Mouse (Mus musculus) liver, embryonic 16.5 days (tissue): ENCODE results near the gene Nfib. TPM values are rescaled to one million over a fixed set of nuclear protein-coding genes. Genes with fewer than 3 reads are reported as not detected.
A peak's percentile ranks its signal among the peaks of the same experiment; 100 is the strongest.

ENCODE experiments used
- ATAC-seq: fragments of 200-750 bp; cut with Nextera tagmentation; 2 replicates; pipeline ENCODE4 v1.8.0; 2017; ENCODE audit warnings: low read depth, mild to moderate bottlenecking, moderate number of reproducible peaks, moderate library complexity
- H3K27ac ChIP-seq: fragments of 300-500 bp; sonication (generic); 2 replicates; pipeline ENCODE4 v1.5.1; 2014; ENCODE audit warnings: mild to moderate bottlenecking, low read length
- H3K27me3 ChIP-seq: fragments of 300-500 bp; sonication (generic); 2 replicates; pipeline ENCODE4 v1.6.1; 2014; ENCODE audit warnings: low read depth, low read length, mixed read lengths; ENCODE audit not compliant: control insufficient read depth, insufficient read depth
- H3K36me3 ChIP-seq: fragments of 300-500 bp; sonication (generic); 2 replicates; pipeline ENCODE4 v1.6.1; 2014; ENCODE audit warnings: mild to moderate bottlenecking; ENCODE audit not compliant: control insufficient read depth, insufficient read depth
- H3K4me1 ChIP-seq: fragments of 300-500 bp; sonication (generic); 2 replicates; pipeline ENCODE4 v1.6.1; 2014; ENCODE audit warnings: low read depth, low read length, mixed read lengths; ENCODE audit not compliant: control insufficient read depth
- H3K4me2 ChIP-seq: fragments of 300-500 bp; sonication (generic); 2 replicates; pipeline ENCODE4 v1.6.1; 2014; ENCODE audit warnings: low read depth, low read length, mixed read lengths
- H3K4me3 ChIP-seq: fragments of 300-500 bp; sonication (generic); 2 replicates; pipeline ENCODE4 v1.5.1; 2014; ENCODE audit warnings: low read depth, mild to moderate bottlenecking, low read length
- H3K9ac ChIP-seq: fragments of 300-500 bp; sonication (generic); 2 replicates; pipeline ENCODE4 v1.6.1; 2014; ENCODE audit warnings: low read depth, low read length
- H3K9me3 ChIP-seq: fragments of 300-500 bp; sonication (generic); replicated peaks from 2 replicates; pipeline ENCODE4 v1.6.1; 2016; ENCODE audit warnings: low read length; ENCODE audit not compliant: control insufficient read depth
- WGBS: fragments of 180-500 bp; shearing (Covaris S2); extraction: QIAGEN DNeasy Blood & Tissue Kit; methylation state at CpG from one replicate; pipeline ENCODE4 v1.1.7; 2014; ENCODE audit not compliant: insufficient replicate concordance; 5-methylcytosine and 5-hydroxymethylcytosine counted together
- polyA plus RNA-seq: library from polyadenylated mRNA; unstranded; fragments of >200 nt; fragmentation: Nextera tagmentation; extraction: Ambion mirVana; gene quantifications from 2 replicates; pipeline ENCODE4 v1.2.1, GENCODE M21; 2015

Nfib gene
- polyA plus RNA-seq, 1 experiment from 2014 or later = 5.4 TPM

DNA sequence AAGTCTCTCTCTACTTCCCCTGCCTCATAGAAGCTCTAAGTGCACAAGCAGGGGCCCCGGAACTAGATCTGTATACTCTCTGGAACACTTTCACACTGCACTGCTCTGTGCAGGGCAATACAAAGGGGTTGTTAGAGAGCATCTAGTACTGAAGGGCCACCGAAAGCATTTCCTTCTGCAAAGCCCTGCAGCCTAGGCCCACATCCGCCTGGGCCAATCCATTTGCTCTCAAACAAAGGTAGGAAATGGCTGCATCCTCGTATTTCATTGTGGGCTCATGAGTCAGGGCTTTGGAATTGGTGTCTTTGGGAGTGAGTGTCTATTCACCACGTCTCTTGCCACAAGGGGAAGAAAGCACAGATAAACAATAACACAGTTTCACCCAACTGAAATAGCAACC lies 269.8 kb downstream of the Nfib start:
- Histone ChIP-seq H3K27ac (no peak overlapping the region), H3K9me3 (no peaks in the 10 kb centered on the region), H3K36me3 (no peaks in the 10 kb centered on the region), H3K4me2 (no peak overlapping the region), H3K27me3 (no peaks in the 10 kb centered on the region), H3K9ac (no peak overlapping the region), H3K4me1 (no peaks in the 10 kb centered on the region; the same call in none of the 2 replicates), H3K4me3 (no peak overlapping the region)
- 38% methylated on average over 5 of the region's 5 CpGs for WGBS
- ATAC-seq = peak; percentile 35; the same call in 1 of the 2 replicates

DNA sequence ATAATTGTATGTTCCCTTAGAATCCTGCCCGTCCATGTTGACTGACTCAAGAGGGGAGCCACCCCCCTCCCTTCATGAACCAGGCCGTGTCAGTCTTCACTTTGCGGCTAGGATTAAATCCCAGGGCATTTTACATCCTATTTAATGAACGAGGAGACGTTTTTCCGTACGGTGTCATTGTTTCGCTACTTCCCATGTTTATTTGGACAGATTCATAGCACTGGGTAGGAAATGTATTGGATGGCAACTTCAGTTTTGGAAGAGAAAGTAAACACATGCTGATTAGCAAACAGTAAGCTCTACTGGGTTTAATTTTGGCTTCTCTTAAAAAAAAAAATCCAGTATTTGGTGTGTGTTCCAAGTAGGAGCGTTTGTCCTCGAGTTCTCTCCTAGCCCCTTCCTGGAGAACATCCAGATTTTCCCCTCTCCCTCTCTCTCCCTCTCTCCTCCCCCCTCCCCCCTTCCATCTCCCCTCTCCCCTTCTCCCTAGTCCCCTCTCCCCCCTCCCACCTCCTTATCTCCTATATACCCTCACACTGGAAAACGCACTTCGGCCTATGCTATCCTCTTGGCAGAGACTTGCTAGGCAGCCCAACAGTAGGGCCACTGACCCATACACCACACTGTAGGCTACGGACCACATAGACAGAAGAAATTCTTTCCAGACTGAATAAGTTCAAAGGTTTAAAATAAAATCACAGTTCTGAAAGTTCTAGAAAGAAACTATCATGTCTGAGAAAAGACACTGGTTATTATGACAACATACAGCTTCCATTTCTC lies 271.4 kb downstream of the Nfib start:
- Histone ChIP-seq H3K4me1 (no peaks in the 10 kb centered on the region; the same call in none of the 2 replicates), H3K27me3 (no peaks in the 10 kb centered on the region), H3K36me3 (no peaks in the 10 kb centered on the region), H3K9ac (no peak overlapping the region), H3K4me2 (no peak overlapping the region), H3K9me3 (no peaks in the 10 kb centered on the region), H3K27ac (no peak overlapping the region), H3K4me3 (no peak overlapping the region)
- ATAC-seq = no peak
- WGBS = 56% methylated on average over 13 of the region's 13 CpGs

GRCm38 (mm10) chr4:82431831-82432230 lies 273.7 kb downstream of the Nfib start:
- H3K4me3 ChIP-seq = no peak overlapping the region
- no peaks in the 10 kb centered on the region for H3K9me3 ChIP-seq
- no peak overlapping the region for H3K9ac ChIP-seq
- H3K4me2 ChIP-seq = no peak overlapping the region
- ATAC-seq = no peak
- no peaks in the 10 kb centered on the region; the same call in none of the 2 replicates for H3K4me1 ChIP-seq
- no peaks in the 10 kb centered on the region for H3K36me3 ChIP-seq
- no peaks in the 10 kb centered on the region for H3K27me3 ChIP-seq
- WGBS = 66% methylated on average over 8 of the region's 8 CpGs
- no peak overlapping the region for H3K27ac ChIP-seq

DNA sequence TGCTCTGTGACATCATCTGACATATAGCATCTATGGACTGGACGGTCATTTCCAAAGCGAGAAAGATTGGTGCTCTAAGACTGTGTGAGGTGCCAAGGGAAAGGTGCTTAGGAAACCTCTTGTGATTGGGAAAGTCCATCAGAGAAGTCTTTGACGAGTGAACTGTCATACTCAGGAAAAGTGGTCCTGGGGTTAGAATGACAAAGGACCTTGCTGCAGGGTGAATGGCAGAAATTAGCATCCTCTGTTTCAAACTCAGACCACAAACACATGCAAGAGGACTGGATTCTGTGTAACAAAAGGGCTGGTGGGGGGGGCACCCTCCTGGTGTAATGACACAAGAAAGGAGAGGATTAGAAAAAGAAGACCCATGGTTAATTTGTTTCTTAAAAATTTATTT lies 274.7 kb downstream of the Nfib start:
- H3K27ac ChIP-seq = no peak overlapping the region
- ATAC-seq = no peak
- no peaks in the 10 kb centered on the region for H3K27me3 ChIP-seq
- H3K9me3 ChIP-seq = no peaks in the 10 kb centered on the region
- no peaks in the 10 kb centered on the region; the same call in none of the 2 replicates for H3K4me1 ChIP-seq
- no peak overlapping the region for H3K4me3 ChIP-seq
- no peak overlapping the region for H3K9ac ChIP-seq
- no peak overlapping the region for H3K4me2 ChIP-seq
- 63% methylated on average over 3 of the region's 3 CpGs for WGBS
- H3K36me3 ChIP-seq = no peaks in the 10 kb centered on the region

DNA sequence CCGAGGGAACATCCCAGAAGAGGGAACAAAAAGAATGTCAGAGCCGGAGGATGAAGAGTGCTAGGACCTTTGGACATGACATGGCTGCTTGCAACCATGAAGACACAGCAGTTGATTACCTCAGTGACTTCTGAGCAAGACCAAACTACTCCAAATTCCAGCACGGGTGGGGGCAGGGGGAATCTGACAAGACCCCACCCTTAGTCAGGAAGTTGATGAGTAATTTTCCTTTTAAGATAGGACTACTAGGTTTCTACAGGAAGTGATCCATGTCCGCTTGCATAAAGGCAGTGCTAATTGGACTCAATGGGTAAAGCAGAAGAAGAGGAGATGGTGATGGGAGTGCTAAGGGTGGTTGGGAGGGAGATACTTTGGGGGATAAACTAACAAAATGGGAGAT lies 279.3 kb downstream of the Nfib start:
- 56% methylated on average over 4 of the region's 4 CpGs for WGBS
- no peaks in the 10 kb centered on the region for H3K4me1 ChIP-seq
- no peak overlapping the region for H3K9ac ChIP-seq
- H3K4me2 ChIP-seq = no peak overlapping the region
- no peaks in the 10 kb centered on the region for H3K9me3 ChIP-seq
- H3K4me3 ChIP-seq = no peak overlapping the region
- no peak for ATAC-seq
- H3K27me3 ChIP-seq = no peaks in the 10 kb centered on the region
- H3K36me3 ChIP-seq = no peaks in the 10 kb centered on the region
- no peak overlapping the region for H3K27ac ChIP-seq

DNA sequence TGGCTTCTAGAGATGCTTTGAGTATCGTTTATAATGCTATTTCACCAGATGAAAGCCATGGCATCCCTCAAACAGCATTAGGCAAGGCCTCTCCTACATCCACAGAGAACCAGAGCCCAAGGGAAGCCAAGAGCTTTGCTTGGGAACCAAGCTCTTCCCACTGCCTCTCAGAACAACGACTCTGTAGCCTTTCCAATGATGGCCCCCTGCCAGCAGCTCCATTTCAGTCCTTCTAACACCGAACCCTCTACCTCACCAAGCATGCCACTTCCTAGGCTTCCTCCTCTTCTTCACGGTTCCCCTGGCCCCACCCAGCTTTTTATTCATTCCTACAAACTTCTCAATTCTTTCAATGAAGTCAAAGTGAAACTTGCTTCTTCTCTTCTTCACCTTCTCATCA lies 287.3 kb downstream of the Nfib start:
- WGBS = 52% methylated on average over 4 of the region's 4 CpGs
- no peak overlapping the region for H3K9ac ChIP-seq
- H3K4me1 ChIP-seq = no peaks in the 10 kb centered on the region

GRCm38 (mm10) chr4:82415817-82416216 lies 289.7 kb downstream of the Nfib start:
- H3K4me2 ChIP-seq = no peak overlapping the region
- no peaks in the 10 kb centered on the region for H3K27me3 ChIP-seq
- no peak overlapping the region for H3K27ac ChIP-seq
- no peak overlapping the region for H3K4me3 ChIP-seq
- 57% methylated on average over 4 of the region's 4 CpGs for WGBS
- no peak overlapping the region for H3K9ac ChIP-seq
- H3K9me3 ChIP-seq = no peaks in the 10 kb centered on the region
- no peaks in the 10 kb centered on the region for H3K4me1 ChIP-seq
- H3K36me3 ChIP-seq = no peaks in the 10 kb centered on the region
- ATAC-seq = no peak

More for the DNA sequence above, 287.3 kb downstream of the Nfib start:
- Histone ChIP-seq H3K27ac (no peak overlapping the region), H3K9me3 (no peaks in the 10 kb centered on the region), H3K36me3 (no peaks in the 10 kb centered on the region), H3K4me3 (no peak overlapping the region), H3K4me2 (no peak overlapping the region), H3K27me3 (no peaks in the 10 kb centered on the region)
- no peak for ATAC-seq

- H3K27me3 ChIP-seq = no peaks in the 10 kb centered on the region
- no peak overlapping the region for H3K9ac ChIP-seq
- WGBS = 55% methylated on average over 7 of the region's 7 CpGs
- H3K9me3 ChIP-seq = no peaks in the 10 kb centered on the region
- no peaks in the 10 kb centered on the region for H3K4me1 ChIP-seq
- H3K4me3 ChIP-seq = no peak overlapping the region
- H3K27ac ChIP-seq = no peak overlapping the region
- no peaks in the 10 kb centered on the region for H3K36me3 ChIP-seq
- no peak overlapping the region for H3K4me2 ChIP-seq
- no peak for ATAC-seq
Measured at GRCm38 (mm10) chr4:82412651-82413050, 292.9 kb downstream of the Nfib start.

GRCm38 (mm10) chr4:82411965-82412364 lies 293.6 kb downstream of the Nfib start:
- Histone ChIP-seq H3K4me2 (no peak overlapping the region), H3K4me1 (no peaks in the 10 kb centered on the region), H3K9ac (no peak overlapping the region), H3K27ac (no peak overlapping the region; the same call in 1 of the 2 replicates), H3K9me3 (no peaks in the 10 kb centered on the region), H3K4me3 (no peak overlapping the region), H3K36me3 (no peaks in the 10 kb centered on the region), H3K27me3 (no peaks in the 10 kb centered on the region)
- no peak for ATAC-seq
- 33% methylated on average over 5 of the region's 5 CpGs for WGBS
